Mouse (Mus musculus): ENCODE measurements around the gene Nlrp6. TPM values are rescaled to one million over a fixed set of nuclear protein-coding genes. Genes with fewer than 3 reads are reported as not detected.
A peak's percentile ranks its signal among the peaks of the same experiment; 100 is the strongest.
"Not testable (repeated sequence)": the region's sequence is repeated elsewhere in the genome, so short reads cannot be mapped to it uniquely, and the experiment has no call there.

Nlrp6 gene
- 0.23 TPM in 1 of 2 replicates, not detected in the other for polyA plus RNA-seq (2016; fragmentation: Nextera tagmentation; extraction: Ambion mirVana)

GRCm38 (mm10) chr7:140920418-140921029 lies at the start of gene Nlrp6:
Gene Nlrp6, plus strand, starts transcription at chr7:140920902.
- no peaks in the 10 kb centered on the region for H3K36me3 ChIP-seq
- no peak within 1 kb of the TSS for H3K4me3 ChIP-seq
- H3K4me1 ChIP-seq (replicated peaks), result peaks cover 11% of the 10 kb centered on the region
- no peaks in the 10 kb centered on the region for H3K9me3 ChIP-seq (replicated peaks)
- H3K27me3 ChIP-seq (replicated peaks), result peaks cover 85% of the 10 kb centered on the region
- H3K4me2 ChIP-seq, result no peak within 1 kb of the TSS
- H3K27ac ChIP-seq (ENCODE audit: poor library complexity, severe bottlenecking), result no peak within 1 kb of the TSS
- H3K9ac ChIP-seq, result no peak within 1 kb of the TSS
- no peak for ATAC-seq (ENCODE audit: insufficient number of reproducible peaks, low FRiP score)
- WGBS, result 71% methylated on average over 8 of the region's 8 CpGs

GRCm38 (mm10) chr7:140874224-140874623 lies 46.5 kb upstream of the Nlrp6 start:
- ATAC-seq (ENCODE audit: insufficient number of reproducible peaks, low FRiP score), result no peak
- Histone ChIP-seq H3K4me1 (replicated peaks) (0 out of 2 replicates have a peak, but pooled peaks cover 4% of the 10 kb centered on the region), H3K9ac (no peak overlapping the region), H3K4me3 (no peak overlapping the region), H3K9me3 (replicated peaks) (no peaks in the 10 kb centered on the region), H3K36me3 (peaks cover 73% of the 10 kb centered on the region), H3K4me2 (no peak overlapping the region), H3K27ac (ENCODE audit: poor library complexity, severe bottlenecking) (no peak overlapping the region), H3K27me3 (replicated peaks) (no peaks in the 10 kb centered on the region)
- 87% methylated on average over 4 of the region's 4 CpGs for WGBS

- no peak for ATAC-seq (ENCODE audit: insufficient number of reproducible peaks, low FRiP score)
- Histone ChIP-seq H3K4me3 (no peak overlapping the region), H3K9ac (no peak overlapping the region), H3K27me3 (replicated peaks) (no peaks in the 10 kb centered on the region), H3K4me1 (replicated peaks) (0 out of 2 replicates have a peak, but pooled peaks cover 11% of the 10 kb centered on the region), H3K27ac (ENCODE audit: poor library complexity, severe bottlenecking) (no peak overlapping the region), H3K36me3 (peaks cover 53% of the 10 kb centered on the region), H3K9me3 (replicated peaks) (no peaks in the 10 kb centered on the region), H3K4me2 (no peak overlapping the region)
- 77% methylated on average over 6 of the region's 6 CpGs for WGBS
Observed at GRCm38 (mm10) chr7:140877364-140877763, 43.3 kb upstream of the Nlrp6 start.

GRCm38 (mm10) chr7:140879355-140879754 lies 41.3 kb upstream of the Nlrp6 start:
- no peak overlapping the region for H3K4me2 ChIP-seq
- no peak overlapping the region for H3K4me3 ChIP-seq
- H3K9ac ChIP-seq, result no peak overlapping the region
- H3K9me3 ChIP-seq (replicated peaks), result no peaks in the 10 kb centered on the region
- peaks cover 42% of the 10 kb centered on the region for H3K36me3 ChIP-seq
- ATAC-seq (ENCODE audit: insufficient number of reproducible peaks, low FRiP score), result no peak
- peaks cover 21% of the 10 kb centered on the region for H3K4me1 ChIP-seq (replicated peaks)
- WGBS, result 81% methylated on average over 7 of the region's 7 CpGs
- H3K27ac ChIP-seq (ENCODE audit: poor library complexity, severe bottlenecking), result no peak overlapping the region
- H3K27me3 ChIP-seq (replicated peaks), result no peaks in the 10 kb centered on the region

DNA sequence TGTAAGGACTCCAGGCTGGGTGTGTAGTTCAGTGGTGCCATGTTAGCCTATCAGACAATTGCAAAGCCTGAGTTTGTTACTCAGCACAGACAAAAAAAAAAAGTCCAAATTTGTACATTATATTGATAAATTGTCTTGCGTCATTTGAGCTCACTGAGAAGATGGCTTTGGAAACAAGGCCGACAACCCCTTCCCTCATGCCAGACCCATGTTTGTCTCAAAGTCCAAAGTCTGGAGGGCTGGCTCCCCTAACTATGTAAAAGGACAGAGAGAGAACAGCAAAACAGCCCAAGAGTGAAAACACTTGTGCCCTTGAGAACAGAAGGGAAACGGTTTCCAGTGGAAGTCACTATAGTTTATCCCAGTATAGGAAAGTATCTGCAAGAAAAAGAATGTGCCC lies 40.3 kb upstream of the Nlrp6 start:
- Histone ChIP-seq H3K36me3 (peaks cover 38% of the 10 kb centered on the region), H3K4me1 (replicated peaks) (peaks cover 21% of the 10 kb centered on the region), H3K27ac (ENCODE audit: poor library complexity, severe bottlenecking) (peak overlapping the region; percentile 14; the same call in 1 of the 2 replicates), H3K4me2 (peak overlapping the region; percentile 50), H3K27me3 (replicated peaks) (no peaks in the 10 kb centered on the region), H3K9me3 (replicated peaks) (no peaks in the 10 kb centered on the region), H3K4me3 (no peak overlapping the region), H3K9ac (no peak overlapping the region)
- no peak for ATAC-seq (ENCODE audit: insufficient number of reproducible peaks, low FRiP score)
- WGBS, result 85% methylated on average over 3 of the region's 3 CpGs

DNA sequence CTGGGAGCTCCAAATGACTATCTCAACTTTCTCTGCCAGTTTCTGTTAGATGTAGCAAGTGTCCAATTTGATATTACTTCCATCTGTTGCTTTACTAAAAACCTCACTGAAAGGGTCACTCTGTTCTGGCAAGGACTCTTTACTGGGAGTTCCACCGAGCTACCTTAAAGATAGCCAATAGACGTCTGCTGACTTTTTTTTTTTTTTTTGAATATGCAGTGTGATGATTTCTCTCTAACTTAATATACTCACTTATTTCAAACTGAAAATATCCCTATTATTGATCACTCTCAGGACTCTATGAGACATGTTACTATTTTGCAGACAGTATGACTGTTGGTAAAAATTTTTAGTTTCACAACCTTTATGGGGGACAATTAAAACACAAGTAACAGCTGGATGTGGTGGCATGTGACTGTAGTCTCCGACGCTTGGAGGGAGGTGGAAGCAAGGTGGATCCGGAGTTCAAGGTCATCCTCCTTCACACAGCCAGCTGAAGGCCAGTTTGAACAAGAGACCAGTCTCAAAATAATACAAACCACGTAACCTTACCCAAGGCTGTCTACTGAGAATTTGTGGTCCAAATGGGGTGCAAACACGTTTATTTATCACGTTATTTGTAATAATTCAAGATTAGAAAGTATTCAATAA lies 39.7 kb upstream of the Nlrp6 start:
- no peak for ATAC-seq (ENCODE audit: insufficient number of reproducible peaks, low FRiP score)
- peak overlapping the region; percentile 91; the same call in 1 of the 2 replicates for H3K27ac ChIP-seq (ENCODE audit: poor library complexity, severe bottlenecking)

GRCm38 (mm10) chr7:140881696-140882468 lies 38.8 kb upstream of the Nlrp6 start, which contains the start of the genes Psmd13 and Sirt3:
Gene Psmd13, plus strand, starts transcription at chr7:140881968.
Gene Sirt3, minus strand, starts transcription at chr7:140882309.
- Histone ChIP-seq H3K4me3 (peak within 1 kb of the TSS; percentile 98), H3K27ac (ENCODE audit: poor library complexity, severe bottlenecking) (peak within 1 kb of the TSS; percentile 91), H3K4me2 (peak within 1 kb of the TSS; percentile 85), H3K4me1 (replicated peaks) (peaks cover 21% of the 10 kb centered on the region), H3K9me3 (replicated peaks) (no peaks in the 10 kb centered on the region), H3K27me3 (replicated peaks) (no peaks in the 10 kb centered on the region), H3K36me3 (peaks cover 33% of the 10 kb centered on the region), H3K9ac (peak within 1 kb of the TSS; percentile 93)
- under 1% methylated on average over 59 of the region's 59 CpGs for WGBS
- ATAC-seq (ENCODE audit: insufficient number of reproducible peaks, low FRiP score), result peak; percentile 98

More for the DNA sequence above, 39.7 kb upstream of the Nlrp6 start:
- 16% methylated on average over 8 of the region's 8 CpGs for WGBS
- Histone ChIP-seq H3K4me2 (peak overlapping the region; percentile 85), H3K36me3 (peaks cover 33% of the 10 kb centered on the region), H3K4me1 (replicated peaks) (peaks cover 21% of the 10 kb centered on the region), H3K9ac (peak overlapping the region; percentile 26; the same call in 1 of the 2 replicates), H3K27me3 (replicated peaks) (no peaks in the 10 kb centered on the region), H3K9me3 (replicated peaks) (no peaks in the 10 kb centered on the region), H3K4me3 (peak overlapping the region; percentile 98)

DNA sequence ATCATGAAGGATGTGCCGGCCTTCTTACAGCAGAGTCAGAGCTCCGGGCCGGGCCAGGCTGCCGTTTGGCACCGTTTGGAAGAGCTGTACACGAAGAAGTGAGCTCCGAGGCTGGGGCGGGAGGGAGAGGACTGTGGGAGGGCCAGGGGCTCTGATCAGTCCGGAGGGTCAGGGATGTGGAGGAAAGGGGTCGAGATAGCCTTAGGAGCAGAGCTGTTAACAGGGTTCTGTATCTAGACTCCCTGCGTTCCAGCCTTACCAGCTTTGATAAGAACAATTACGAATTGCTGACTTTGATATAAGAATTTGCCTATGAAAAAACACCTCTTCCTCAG lies 38.3 kb upstream of the Nlrp6 start:
- H3K4me2 ChIP-seq, result peak overlapping the region; percentile 85
- H3K36me3 ChIP-seq, result peaks cover 33% of the 10 kb centered on the region
- H3K9ac ChIP-seq, result peak overlapping the region; percentile 93
- peak overlapping the region; percentile 98 for H3K4me3 ChIP-seq
- H3K27me3 ChIP-seq (replicated peaks), result no peaks in the 10 kb centered on the region
- H3K4me1 ChIP-seq (replicated peaks), result peaks cover 21% of the 10 kb centered on the region
- H3K27ac ChIP-seq (ENCODE audit: poor library complexity, severe bottlenecking), result peak overlapping the region; percentile 91; the same call in 1 of the 2 replicates
- ATAC-seq (ENCODE audit: insufficient number of reproducible peaks, low FRiP score), result peak; percentile 29
- no peaks in the 10 kb centered on the region for H3K9me3 ChIP-seq (replicated peaks)
- WGBS, result 0% methylated on average over 12 of the region's 12 CpGs

DNA sequence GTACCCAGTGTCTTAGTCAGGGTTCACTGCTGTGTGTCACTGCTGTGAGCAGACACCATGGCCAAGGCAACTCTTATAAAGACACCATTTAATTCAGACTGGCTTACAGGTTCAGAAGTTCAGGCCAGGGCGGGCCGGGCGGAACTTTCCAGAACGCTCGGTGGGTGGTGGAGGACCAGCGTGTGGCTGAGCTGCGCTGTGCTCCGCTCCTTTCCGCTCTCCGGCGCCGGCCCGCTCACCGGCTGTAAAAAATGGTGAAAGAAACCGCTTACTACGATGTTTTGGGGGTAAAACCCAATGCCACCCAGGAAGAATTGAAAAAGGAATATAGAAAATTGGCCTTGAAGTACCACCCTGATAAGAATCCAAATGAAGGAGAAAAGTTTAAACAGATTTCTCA lies 30.1 kb upstream of the Nlrp6 start:
- H3K27me3 ChIP-seq (replicated peaks); H3K4me1 ChIP-seq (replicated peaks); H3K27ac ChIP-seq (ENCODE audit: poor library complexity, severe bottlenecking); H3K9ac ChIP-seq; ATAC-seq (ENCODE audit: insufficient number of reproducible peaks, low FRiP score); H3K4me3 ChIP-seq; H3K4me2 ChIP-seq; H3K9me3 ChIP-seq (replicated peaks): not testable (repeated sequence)
- WGBS, result 97% methylated on average over 16 of the region's 16 CpGs
- peaks cover 74% of the 10 kb centered on the region for H3K36me3 ChIP-seq

DNA sequence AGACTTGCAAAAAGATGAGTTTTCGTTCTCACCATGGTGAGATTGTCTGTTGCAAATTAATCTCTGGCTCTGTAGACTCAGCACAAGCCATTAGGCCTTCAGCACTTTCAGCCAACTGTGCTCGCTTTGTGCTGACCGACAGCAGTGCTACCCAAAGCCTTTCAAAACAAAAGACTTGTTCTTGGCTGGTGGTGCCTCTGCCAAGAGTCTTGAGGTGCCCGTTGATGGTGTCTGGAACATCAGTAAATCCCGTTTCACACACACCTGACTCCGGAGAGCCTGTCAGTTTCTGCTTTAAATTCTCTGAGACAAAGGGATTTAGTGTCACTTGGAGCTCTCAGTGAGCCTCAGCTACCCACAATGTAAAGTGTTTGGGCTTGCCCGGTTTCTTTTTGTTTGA lies 26.7 kb upstream of the Nlrp6 start:
- Histone ChIP-seq H3K9me3 (replicated peaks) (no peaks in the 10 kb centered on the region), H3K9ac (no peak overlapping the region), H3K4me2 (no peak overlapping the region), H3K27me3 (replicated peaks) (no peaks in the 10 kb centered on the region), H3K36me3 (peaks cover 77% of the 10 kb centered on the region), H3K27ac (ENCODE audit: poor library complexity, severe bottlenecking) (no peak overlapping the region), H3K4me3 (no peak overlapping the region), H3K4me1 (replicated peaks) (no peaks in the 10 kb centered on the region)
- no peak for ATAC-seq (ENCODE audit: insufficient number of reproducible peaks, low FRiP score)
- WGBS, result 93% methylated on average over 7 of the region's 7 CpGs

DNA sequence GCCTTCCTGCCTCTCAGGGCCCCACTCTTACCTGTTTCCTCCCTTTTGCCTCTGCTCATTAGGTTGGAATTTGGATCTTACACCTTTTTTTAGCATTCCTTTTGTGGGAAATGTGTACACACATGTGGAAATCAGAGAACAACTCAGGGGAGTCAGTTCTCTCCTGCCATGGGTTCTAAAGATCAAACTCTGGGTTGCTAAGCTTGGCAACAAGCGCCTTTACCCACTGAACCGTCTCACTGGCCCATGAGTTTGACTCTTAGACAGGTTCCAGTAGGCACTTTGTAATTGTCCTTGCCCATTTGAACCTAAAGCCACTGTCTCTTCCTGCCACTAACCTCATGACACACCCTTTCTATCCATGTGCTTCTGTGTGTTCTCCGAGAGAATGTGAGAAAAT lies 26.1 kb upstream of the Nlrp6 start:
- no peak for ATAC-seq (ENCODE audit: insufficient number of reproducible peaks, low FRiP score)
- peaks cover 75% of the 10 kb centered on the region for H3K36me3 ChIP-seq
- 94% methylated on average over 3 of the region's 3 CpGs for WGBS
- no peaks in the 10 kb centered on the region for H3K27me3 ChIP-seq (replicated peaks)
- no peak overlapping the region for H3K4me3 ChIP-seq
- H3K9me3 ChIP-seq (replicated peaks), result no peaks in the 10 kb centered on the region
- peaks cover 5% of the 10 kb centered on the region; the same call in 1 of the 2 replicates for H3K4me1 ChIP-seq (replicated peaks)
- no peak overlapping the region for H3K27ac ChIP-seq (ENCODE audit: poor library complexity, severe bottlenecking)
- no peak overlapping the region for H3K9ac ChIP-seq
- H3K4me2 ChIP-seq, result no peak overlapping the region

All from heart, embryonic 12.5 days (tissue).